Mouse (Mus musculus): ENCODE data around the gene Zfp493. TPM values are rescaled to one million over a fixed set of nuclear protein-coding genes. Genes with fewer than 3 reads are reported as not detected.

Gene Zfp493
- total RNA-seq, 2 experiments from 2014 or later: 2.7 to 3.0 TPM

Other genes starting within 250 kb of the Zfp493 start
- 10.0 and 12.3 TPM in 2 replicates for gene Zfp748, start 225.9 kb upstream of the Zfp493 start, total RNA-seq (2014; fragmentation: Nextera tagmentation)
- gene Zfp748, start 225.9 kb upstream of the Zfp493 start, total RNA-seq (2017): 8.6 and 11.6 TPM in 2 replicates
- gene Zfp729b, start 170.0 kb upstream of the Zfp493 start, total RNA-seq (2014; fragmentation: Nextera tagmentation): 10.8 and 17.2 TPM in 2 replicates
- gene Zfp729b, start 170.0 kb upstream of the Zfp493 start, total RNA-seq (2017): 16.1 and 16.3 TPM in 2 replicates
- gene Gm49345, start 141.9 kb upstream of the Zfp493 start, total RNA-seq (2014; fragmentation: Nextera tagmentation): 3.4 TPM in 1 of 2 replicates, not detected in the other
- gene Gm49345, start 141.9 kb upstream of the Zfp493 start, total RNA-seq (2017): not detected in 2 replicates
- 15.0 and 17.6 TPM in 2 replicates for gene Zfp729a, start 141.9 kb upstream of the Zfp493 start, total RNA-seq (2014; fragmentation: Nextera tagmentation)
- gene Zfp729a, start 141.9 kb upstream of the Zfp493 start, total RNA-seq (2017): 7.4 and 14.4 TPM in 2 replicates
- gene Zfp738, start 92.6 kb upstream of the Zfp493 start, total RNA-seq (2014; fragmentation: Nextera tagmentation): 26.8 and 28.6 TPM in 2 replicates
- 6.9 and 27.3 TPM in 2 replicates for gene Zfp738, start 92.6 kb upstream of the Zfp493 start, total RNA-seq (2017)
- 12.1 and 12.6 TPM in 2 replicates for gene Zfp65, start 50.5 kb upstream of the Zfp493 start, total RNA-seq (2014; fragmentation: Nextera tagmentation)
- 12.1 and 18.0 TPM in 2 replicates for gene Zfp65, start 50.5 kb upstream of the Zfp493 start, total RNA-seq (2017)
- 6.3 and 7.5 TPM in 2 replicates for gene Zfp85, start 24.5 kb upstream of the Zfp493 start, total RNA-seq (2014; fragmentation: Nextera tagmentation)
- gene Zfp85, start 24.5 kb upstream of the Zfp493 start, total RNA-seq (2017): 7.3 and 7.8 TPM in 2 replicates
- 3.7 and 5.9 TPM in 2 replicates for gene Zfp273, start 34.0 kb downstream of the Zfp493 start, total RNA-seq (2014; fragmentation: Nextera tagmentation)
- gene Zfp273, start 34.0 kb downstream of the Zfp493 start, total RNA-seq (2017): 6.0 and 7.0 TPM in 2 replicates
- gene Gm10037, start 51.4 kb downstream of the Zfp493 start, total RNA-seq (2014; fragmentation: Nextera tagmentation): 1.6 TPM in 1 of 2 replicates, not detected in the other
- 1.0 TPM in 1 of 2 replicates, not detected in the other for gene Gm10037, start 51.4 kb downstream of the Zfp493 start, total RNA-seq (2017)
- gene BC048507, start 83.6 kb downstream of the Zfp493 start, total RNA-seq (2014; fragmentation: Nextera tagmentation): not detected in 2 replicates
- not detected in 2 replicates for gene BC048507, start 83.6 kb downstream of the Zfp493 start, total RNA-seq (2017)

Measured in granulocyte monocyte progenitor cell, adult 5-6 weeks (primary cell).